Mouse (Mus musculus): Measurements from ENCODE around the gene Ak5. TPM values are rescaled to one million over a fixed set of nuclear protein-coding genes. Genes with fewer than 3 reads are reported as not detected.

The Ak5 gene
- polyA plus RNA-seq (2012; rRNA removed), result 1.1 and 3.4 TPM in 2 replicates

- TF ChIP-seq POLR2A (IDR thresholded peaks at IDR 0.05; ENCODE audit: borderline replicate concordance, extremely low read depth, insufficient read depth, insufficient read length, poor library complexity, severe bottlenecking) (no peak), CTCF (IDR thresholded peaks at IDR 0.05; ENCODE audit: borderline replicate concordance, extremely low read depth, insufficient read depth, insufficient read length) (no peak)
- no peak for DNase-seq (ENCODE audit: low read depth)
Observed at GRCm38 (mm10) chr3:152668239-152668638, at the start of gene Ak5. Ak5 (minus strand) TSS chr3:152668360.

GRCm38 (mm10) chr3:152713991-152714902 is 46.1 kb upstream of the Ak5 start, which contains the start of gene Pigk:
Pigk (plus strand) TSS chr3:152714100.
- TF ChIP-seq CTCF (IDR thresholded peaks at IDR 0.05; ENCODE audit: borderline replicate concordance, extremely low read depth, insufficient read depth, insufficient read length) (no peak), POLR2A (IDR thresholded peaks at IDR 0.05; ENCODE audit: borderline replicate concordance, extremely low read depth, insufficient read depth, insufficient read length, poor library complexity, severe bottlenecking) (peak; percentile 57; the same call in 1 of the 2 replicates)
- DNase-seq (ENCODE audit: low read depth), result peak; percentile 97

- TF ChIP-seq CTCF (IDR thresholded peaks at IDR 0.05; ENCODE audit: borderline replicate concordance, extremely low read depth, insufficient read depth, insufficient read length), result no peak
- no peak for TF ChIP-seq POLR2A (IDR thresholded peaks at IDR 0.05; ENCODE audit: borderline replicate concordance, extremely low read depth, insufficient read depth, insufficient read length, poor library complexity, severe bottlenecking)
- no peak for DNase-seq (ENCODE audit: low read depth)
Observed at GRCm38 (mm10) chr3:152712957-152713356, 44.8 kb upstream of the Ak5 start.

GRCm38 (mm10) chr3:152709936-152710335 is 41.8 kb upstream of the Ak5 start:
- TF ChIP-seq POLR2A (IDR thresholded peaks at IDR 0.05; ENCODE audit: borderline replicate concordance, extremely low read depth, insufficient read depth, insufficient read length, poor library complexity, severe bottlenecking), result no peak
- DNase-seq (ENCODE audit: low read depth), result no peak

- no peak for DNase-seq (ENCODE audit: low read depth)
- no peak for TF ChIP-seq CTCF (IDR thresholded peaks at IDR 0.05; ENCODE audit: borderline replicate concordance, extremely low read depth, insufficient read depth, insufficient read length)
- TF ChIP-seq POLR2A (IDR thresholded peaks at IDR 0.05; ENCODE audit: borderline replicate concordance, extremely low read depth, insufficient read depth, insufficient read length, poor library complexity, severe bottlenecking), result no peak
Observed at GRCm38 (mm10) chr3:152707321-152707823, 39.2 kb upstream of the Ak5 start.

GRCm38 (mm10) chr3:152706901-152707300 is 38.7 kb upstream of the Ak5 start:
- no peak for DNase-seq (ENCODE audit: low read depth)
- TF ChIP-seq CTCF (IDR thresholded peaks at IDR 0.05; ENCODE audit: borderline replicate concordance, extremely low read depth, insufficient read depth, insufficient read length) (no peak), POLR2A (IDR thresholded peaks at IDR 0.05; ENCODE audit: borderline replicate concordance, extremely low read depth, insufficient read depth, insufficient read length, poor library complexity, severe bottlenecking) (no peak)

- DNase-seq (ENCODE audit: low read depth), result no peak
- TF ChIP-seq CTCF (IDR thresholded peaks at IDR 0.05; ENCODE audit: borderline replicate concordance, extremely low read depth, insufficient read depth, insufficient read length), result no peak
- TF ChIP-seq POLR2A (IDR thresholded peaks at IDR 0.05; ENCODE audit: borderline replicate concordance, extremely low read depth, insufficient read depth, insufficient read length, poor library complexity, severe bottlenecking), result no peak
Observed at GRCm38 (mm10) chr3:152705826-152706225, 37.7 kb upstream of the Ak5 start.

GRCm38 (mm10) chr3:152702274-152702843 is 34.2 kb upstream of the Ak5 start:
- DNase-seq (ENCODE audit: low read depth), result peak; percentile 68
- no peak for TF ChIP-seq POLR2A (IDR thresholded peaks at IDR 0.05; ENCODE audit: borderline replicate concordance, extremely low read depth, insufficient read depth, insufficient read length, poor library complexity, severe bottlenecking)
- no peak for TF ChIP-seq CTCF (IDR thresholded peaks at IDR 0.05; ENCODE audit: borderline replicate concordance, extremely low read depth, insufficient read depth, insufficient read length)

GRCm38 (mm10) chr3:152701536-152701935 is 33.4 kb upstream of the Ak5 start:
- peak; percentile 9 for DNase-seq (ENCODE audit: low read depth)

- DNase-seq (ENCODE audit: low read depth), result no peak
- no peak for TF ChIP-seq POLR2A (IDR thresholded peaks at IDR 0.05; ENCODE audit: borderline replicate concordance, extremely low read depth, insufficient read depth, insufficient read length, poor library complexity, severe bottlenecking)
- no peak for TF ChIP-seq CTCF (IDR thresholded peaks at IDR 0.05; ENCODE audit: borderline replicate concordance, extremely low read depth, insufficient read depth, insufficient read length)
Observed at GRCm38 (mm10) chr3:152699261-152699660, 31.1 kb upstream of the Ak5 start.

GRCm38 (mm10) chr3:152698017-152698416 is 29.9 kb upstream of the Ak5 start:
- DNase-seq (ENCODE audit: low read depth), result no peak
- TF ChIP-seq POLR2A (IDR thresholded peaks at IDR 0.05; ENCODE audit: borderline replicate concordance, extremely low read depth, insufficient read depth, insufficient read length, poor library complexity, severe bottlenecking) (no peak), CTCF (IDR thresholded peaks at IDR 0.05; ENCODE audit: borderline replicate concordance, extremely low read depth, insufficient read depth, insufficient read length) (no peak)

GRCm38 (mm10) chr3:152694950-152695349 is 26.8 kb upstream of the Ak5 start:
- no peak for TF ChIP-seq CTCF (IDR thresholded peaks at IDR 0.05; ENCODE audit: borderline replicate concordance, extremely low read depth, insufficient read depth, insufficient read length)
- no peak for DNase-seq (ENCODE audit: low read depth)

Data from brain, embryonic 14.5 days (tissue).